Mouse (Mus musculus): ENCODE measurements around the gene Abcc2.

DNA sequence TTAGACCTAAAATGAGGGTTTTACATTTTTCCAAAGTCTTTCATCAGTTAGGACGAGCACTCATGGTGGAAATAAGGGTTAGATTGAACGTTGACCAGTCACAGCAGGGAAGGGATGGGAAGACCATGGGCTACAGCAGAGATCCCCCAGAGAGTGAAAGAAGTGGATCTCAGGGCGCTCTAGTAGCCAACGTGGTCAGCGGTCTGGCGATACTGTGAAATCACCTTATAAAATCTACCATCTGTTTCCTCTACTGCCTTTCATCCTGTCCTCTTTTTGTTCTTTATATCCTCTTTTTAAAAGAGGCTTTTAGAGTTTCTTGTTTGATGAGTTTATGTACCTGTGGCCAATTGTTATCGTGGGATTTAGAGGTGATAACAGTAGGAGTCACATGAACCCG, 2.8 kb downstream of the Abcc2 start:
- TF ChIP-seq EP300 (IDR thresholded peaks at IDR 0.05; ENCODE audit: low read depth) (no peak), CTCF (IDR thresholded peaks at IDR 0.05; ENCODE audit: low read depth) (no peak)

All from liver, embryonic 14.5 days (tissue).